Mouse (Mus musculus): ENCODE results near the gene Wnt7a.
A peak's percentile ranks its signal among the peaks of the same experiment; 100 is the strongest.

Wnt7a gene

GRCm38 (mm10) chr6:91410961-91411368 is at the start of gene Wnt7a:
Wnt7a (minus strand) TSS chr6:91411363.
- no peak for DNase-seq (ENCODE audit: low read depth, low spot score)

GRCm38 (mm10) chr6:91459471-91459870 is 48.3 kb upstream of the Wnt7a start:
- no peak for DNase-seq (ENCODE audit: low read depth, low spot score)

GRCm38 (mm10) chr6:91454546-91454945 is 43.4 kb upstream of the Wnt7a start:
- DNase-seq (ENCODE audit: low read depth, low spot score), result no peak

DNA sequence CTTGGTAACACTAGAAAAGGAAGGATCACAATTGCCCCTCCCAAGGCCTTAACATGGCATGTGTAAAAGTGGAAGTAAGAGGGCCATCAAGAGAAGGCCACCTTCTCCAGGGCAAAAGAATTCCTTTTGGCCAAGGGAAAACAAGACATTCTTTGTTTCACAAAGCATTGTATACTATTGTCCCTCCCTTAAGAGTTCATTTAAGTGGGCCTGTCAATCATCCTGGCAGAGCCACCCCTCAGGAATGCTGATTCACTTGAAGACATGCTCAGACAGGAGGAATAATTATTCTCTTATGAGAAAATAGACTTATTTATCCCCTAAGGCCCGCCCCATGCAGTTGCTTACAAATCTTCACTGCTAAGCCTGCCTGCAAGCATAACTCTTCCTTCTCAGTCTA is 40.9 kb upstream of the Wnt7a start:
- DNase-seq (ENCODE audit: low read depth, low spot score), result no peak

- DNase-seq (ENCODE audit: low read depth, low spot score), result no peak
Observed at GRCm38 (mm10) chr6:91449472-91450225, 38.5 kb upstream of the Wnt7a start.

DNA sequence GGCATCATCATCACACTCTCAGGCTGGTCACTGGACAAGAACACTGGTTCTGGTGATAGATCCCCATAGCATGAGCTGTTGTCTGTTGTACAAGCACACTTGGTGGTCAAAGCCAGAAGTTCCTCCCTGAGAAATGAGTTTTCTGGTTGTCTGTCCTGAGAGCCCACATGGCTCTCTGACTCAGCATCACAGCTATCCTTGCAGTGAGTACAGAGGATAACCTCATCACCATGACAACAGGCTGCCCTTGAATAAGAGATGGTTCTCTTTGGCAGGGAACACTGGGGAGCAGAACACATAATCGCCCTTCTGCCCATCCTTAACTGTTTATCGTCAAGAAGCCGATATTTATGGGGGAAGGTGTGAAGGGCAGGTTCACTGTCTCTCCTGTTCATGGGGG is 34.2 kb upstream of the Wnt7a start:
- DNase-seq (ENCODE audit: low read depth, low spot score), result peak; percentile 5

DNA sequence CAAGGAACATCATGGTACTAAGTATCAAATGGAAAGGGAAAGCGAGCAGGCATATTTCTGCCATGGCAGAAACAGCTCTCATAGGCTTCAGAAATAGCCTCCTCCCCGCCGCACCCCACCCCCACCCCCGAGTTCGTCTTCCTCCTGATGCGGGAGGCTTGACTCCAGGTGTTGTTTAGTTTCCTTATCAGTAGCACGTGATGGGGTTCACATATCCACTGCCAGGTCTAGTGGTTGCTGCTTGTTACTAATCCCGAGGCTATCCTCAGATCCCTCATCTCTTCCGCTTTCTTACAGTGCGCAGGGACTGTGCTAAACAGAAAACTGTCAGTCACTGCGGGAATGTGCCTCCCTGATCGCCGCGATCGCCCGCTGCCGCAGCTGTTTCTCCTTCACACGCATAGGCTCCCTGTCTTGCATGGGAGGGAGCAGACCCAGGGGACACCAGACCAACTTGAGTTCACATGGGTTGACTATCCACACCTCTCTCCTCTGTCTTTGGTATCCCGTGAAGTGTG is 30.0 kb upstream of the Wnt7a start:
- DNase-seq (ENCODE audit: low read depth, low spot score), result no peak

- DNase-seq (ENCODE audit: low read depth, low spot score), result peak; percentile 95
Observed at GRCm38 (mm10) chr6:91440474-91441144, 29.4 kb upstream of the Wnt7a start.

GRCm38 (mm10) chr6:91424151-91424550 is 13.0 kb upstream of the Wnt7a start:
- DNase-seq (ENCODE audit: low read depth, low spot score), result no peak

DNA sequence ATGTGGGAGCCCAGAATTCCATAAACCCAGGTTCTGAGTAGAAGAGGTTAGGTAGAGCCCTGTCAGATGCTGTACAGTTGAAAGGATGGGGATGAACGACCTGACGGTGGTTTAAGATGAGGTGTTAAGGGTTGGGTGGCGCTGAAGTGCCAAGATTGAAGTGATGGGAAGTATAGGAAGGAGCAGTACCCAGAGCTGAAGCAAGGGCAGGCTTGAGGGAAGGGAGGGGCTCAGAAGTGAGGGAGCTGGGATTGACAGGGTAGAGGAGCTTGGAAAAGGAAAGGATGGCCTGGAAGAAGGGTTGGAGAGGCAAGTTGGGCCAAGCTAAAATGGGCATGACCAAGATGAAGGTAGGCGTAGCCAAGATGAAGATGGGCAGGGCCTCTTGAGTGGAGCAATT is 10.5 kb upstream of the Wnt7a start:
- no peak for DNase-seq (ENCODE audit: low read depth, low spot score)

GRCm38 (mm10) chr6:91417291-91417845 is 6.2 kb upstream of the Wnt7a start:
- DNase-seq (ENCODE audit: low read depth, low spot score), result no peak

GRCm38 (mm10) chr6:91416146-91416545 is 5.0 kb upstream of the Wnt7a start:
- no peak for DNase-seq (ENCODE audit: low read depth, low spot score)

- DNase-seq (ENCODE audit: low read depth, low spot score), result no peak
Observed at GRCm38 (mm10) chr6:91414890-91415289, 3.7 kb upstream of the Wnt7a start.

- DNase-seq (ENCODE audit: low read depth, low spot score), result peak; percentile 23
Observed at GRCm38 (mm10) chr6:91411369-91411981, 312 bp upstream of the Wnt7a start.

DNA sequence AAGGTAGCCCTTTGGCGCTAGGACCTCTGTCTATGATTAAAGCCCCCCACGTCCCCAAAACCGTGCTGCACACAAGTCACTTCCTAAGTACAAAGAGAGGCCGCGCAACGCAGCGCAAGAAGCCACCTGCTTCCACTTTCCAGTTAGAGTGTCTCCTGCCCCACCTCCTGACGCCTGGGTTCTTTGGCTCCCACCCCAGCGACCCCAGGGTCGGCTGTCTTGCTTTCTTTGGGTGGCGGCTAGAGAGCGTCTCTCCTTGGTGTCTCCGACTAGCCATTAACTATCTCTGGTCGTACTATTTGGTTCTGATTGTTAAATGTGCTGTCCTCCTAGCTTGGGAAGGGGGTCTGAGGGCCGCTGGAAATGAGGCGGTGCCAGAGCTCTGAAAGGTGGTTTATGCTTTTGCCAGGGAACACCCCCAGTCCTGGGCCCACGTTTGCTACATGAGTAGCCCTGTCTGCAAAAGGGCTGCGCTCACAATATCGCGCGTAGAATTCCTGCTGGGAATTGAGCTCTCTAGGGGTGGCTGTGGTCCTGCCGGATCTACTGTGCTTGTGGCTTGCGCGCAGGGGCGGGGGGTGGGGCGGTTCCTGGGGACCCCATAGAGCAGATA is 889 bp downstream of the Wnt7a start:
- no peak for DNase-seq (ENCODE audit: low read depth, low spot score)

DNA sequence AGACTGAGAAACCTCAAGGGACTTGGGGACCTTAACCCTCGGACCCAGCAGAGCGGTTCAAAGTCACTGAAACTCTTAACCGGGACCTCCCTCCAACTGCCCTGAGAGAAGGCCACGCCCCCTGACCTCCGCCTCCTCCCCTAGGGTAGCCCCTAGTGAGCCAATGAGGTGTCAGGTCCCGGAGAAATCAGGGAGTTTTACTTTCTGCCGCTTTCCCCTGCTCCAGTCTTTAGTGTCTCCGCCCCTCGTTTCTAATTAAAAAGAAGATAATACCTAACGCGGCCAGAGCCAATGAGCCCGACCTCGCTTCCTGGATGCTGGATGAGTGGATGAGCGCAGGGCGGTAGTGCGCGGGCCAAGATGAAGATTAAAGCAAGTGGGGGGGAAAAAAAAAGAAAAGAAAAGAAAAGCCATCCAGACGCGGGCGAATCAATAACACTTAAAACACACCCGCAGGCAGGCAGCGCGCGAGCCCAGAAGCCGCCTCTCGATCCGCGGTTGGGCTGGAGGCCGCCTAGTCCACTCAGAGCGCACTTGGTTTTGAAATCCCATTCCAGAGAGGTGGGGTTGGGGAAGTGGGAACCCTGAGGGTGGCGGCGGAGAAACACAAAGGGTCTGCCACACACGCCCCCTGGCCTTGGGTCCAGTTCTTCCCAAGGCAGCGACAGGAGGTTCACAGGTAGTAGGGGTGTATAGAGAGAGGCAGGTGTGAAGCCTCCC is 1.6 kb downstream of the Wnt7a start:
- DNase-seq (ENCODE audit: low read depth, low spot score), result no peak

DNA sequence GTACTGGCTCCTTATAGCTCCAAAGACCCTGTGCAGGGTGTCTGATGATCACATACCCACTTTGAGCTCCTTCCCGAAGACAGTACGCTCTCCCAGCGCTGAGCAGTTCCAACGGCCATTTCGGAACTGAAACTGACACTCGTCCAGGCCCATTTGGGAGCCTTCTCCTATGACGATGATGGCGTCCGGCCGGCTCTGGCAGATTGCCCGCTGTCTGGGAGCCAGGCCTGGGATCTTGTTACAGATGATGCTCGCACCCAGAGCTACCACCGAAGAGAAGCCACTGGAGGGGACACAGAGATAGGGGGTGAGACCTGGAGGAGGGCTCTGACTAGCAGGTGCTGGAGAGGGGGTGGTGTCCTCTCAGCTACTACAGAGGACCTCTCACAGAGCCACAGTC is 2.5 kb downstream of the Wnt7a start:
- DNase-seq (ENCODE audit: low read depth, low spot score), result no peak

DNA sequence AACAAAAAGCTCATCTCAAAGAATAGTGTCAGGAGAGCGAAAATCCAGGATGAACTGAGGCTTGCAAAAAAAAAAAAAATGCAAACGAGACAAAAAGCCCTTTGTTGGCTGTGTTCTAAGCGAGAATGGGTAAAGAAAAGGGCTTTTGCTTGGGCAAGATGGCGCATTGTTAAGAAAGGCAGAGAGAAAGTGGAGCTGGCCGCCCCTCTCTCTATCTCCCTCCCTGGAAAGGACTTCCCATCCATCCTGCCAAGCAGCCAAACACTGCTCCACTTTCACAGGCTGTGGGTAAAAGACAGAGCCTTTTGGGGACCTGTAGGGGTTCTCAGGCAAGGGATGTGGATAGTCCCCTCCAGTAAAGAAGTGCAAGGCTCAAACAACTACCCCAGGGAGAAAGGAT is 9.6 kb downstream of the Wnt7a start:
- DNase-seq (ENCODE audit: low read depth, low spot score), result no peak

- no peak for DNase-seq (ENCODE audit: low read depth, low spot score)
Observed at GRCm38 (mm10) chr6:91400514-91400913, 10.6 kb downstream of the Wnt7a start.

GRCm38 (mm10) chr6:91392475-91393174 is 18.5 kb downstream of the Wnt7a start:
- DNase-seq (ENCODE audit: low read depth, low spot score), result no peak

- DNase-seq (ENCODE audit: low read depth, low spot score), result no peak
Observed at GRCm38 (mm10) chr6:91389141-91389540, 22.0 kb downstream of the Wnt7a start.

Measured in telencephalon, adult 2 months (tissue).